Mouse (Mus musculus) CD4-positive naive resting alpha-beta T cell, adult 76 days (primary cell): Measurements from ENCODE around the gene Eif3k. TPM values are rescaled to one million over a fixed set of nuclear protein-coding genes. Genes with fewer than 3 reads are reported as not detected.

Experiments
- total RNA-seq: library from RNA; stranded (reverse); gene quantifications from one replicate; pipeline ENCODE4 v1.2.4, GENCODE M21; 2023

The Eif3k gene
- total RNA-seq, result 283 TPM

DNA sequence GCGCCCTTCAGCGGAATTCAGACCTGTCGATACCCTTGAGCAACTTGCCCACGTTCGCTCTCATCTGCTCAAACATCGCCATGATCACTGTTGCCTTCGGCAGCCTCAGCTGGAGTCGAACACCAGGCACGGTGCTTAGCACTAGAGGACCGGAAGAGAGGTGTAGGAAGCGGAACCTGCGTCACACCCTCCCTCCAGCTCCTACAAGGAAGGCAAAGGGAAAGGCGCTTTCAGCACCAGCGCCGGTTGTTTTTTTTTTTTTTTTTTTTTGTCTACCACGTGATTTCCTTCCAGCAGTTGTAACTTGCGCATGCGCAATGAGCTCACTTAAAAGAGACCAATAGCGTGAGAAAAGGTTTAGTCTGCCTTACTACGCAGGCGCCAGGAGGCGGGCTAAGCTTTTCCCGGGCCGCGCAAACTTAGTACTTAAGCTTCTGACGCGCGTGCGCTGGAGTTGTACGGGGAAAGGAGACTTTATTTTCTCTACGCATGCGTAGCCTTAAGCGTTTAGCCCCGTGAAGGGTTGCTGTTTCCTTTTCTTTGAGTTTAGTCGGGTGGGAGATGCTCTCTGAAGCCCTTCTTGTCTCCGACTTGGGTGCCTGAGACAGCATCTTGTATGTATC, at the start of gene Eif3k, which contains the start of gene Map4k1:
Gene Eif3k (minus strand): TSS at position 214 of the 623 bp plus-strand sequence.
Gene Map4k1 (plus strand): TSS at position 400 of the 623 bp plus-strand sequence.

GRCm38 (mm10) chr7:28961927-28962670, 19.6 kb downstream of the Eif3k start, which contains the start of gene Actn4:
Gene Actn4 (minus strand): TSS chr7:28962340.

Other genes starting within 250 kb of the Eif3k start
- 26.1 TPM for gene Mrps12, start 240.0 kb downstream of the Eif3k start, total RNA-seq
- gene Sars2, start 239.9 kb downstream of the Eif3k start, total RNA-seq, result 18.8 TPM
- not detected for gene Ccer2, start 225.7 kb downstream of the Eif3k start, total RNA-seq
- 66.8 TPM for gene Sirt2, start 215.1 kb downstream of the Eif3k start, total RNA-seq
- 65.7 TPM for gene Nfkbib, start 214.4 kb downstream of the Eif3k start, total RNA-seq
- 108 TPM for gene Rinl, start 192.9 kb downstream of the Eif3k start, total RNA-seq
- gene Hnrnpl, start 173.3 kb downstream of the Eif3k start, total RNA-seq, result 728 TPM
- gene Ech1, start 156.6 kb downstream of the Eif3k start, total RNA-seq, result 50.3 TPM
- gene Lgals4, start 148.0 kb downstream of the Eif3k start, total RNA-seq, result 14.5 TPM
- not detected for gene Lgals7, start 118.0 kb downstream of the Eif3k start, total RNA-seq
- gene Capn12, start 100.4 kb downstream of the Eif3k start, total RNA-seq, result not detected
- 127 TPM for gene Actn4, start 19.5 kb downstream of the Eif3k start, total RNA-seq
- 94.9 TPM for gene Map4k1, start 186 bp upstream of the Eif3k start, total RNA-seq
- gene Ryr1, start 143.3 kb upstream of the Eif3k start, total RNA-seq, result 0.21 TPM
- 3.6 TPM for gene Rasgrp4, start 153.0 kb upstream of the Eif3k start, total RNA-seq
- gene Fam98c, start 174.4 kb upstream of the Eif3k start, total RNA-seq, result 34.2 TPM
- not detected for gene Ggn, start 188.3 kb upstream of the Eif3k start, total RNA-seq
- 3.3 TPM for gene Spred3, start 188.5 kb upstream of the Eif3k start, total RNA-seq
- gene Psmd8, start 198.8 kb upstream of the Eif3k start, total RNA-seq, result 146 TPM
- 0.32 TPM for gene Catsperg1, start 232.2 kb upstream of the Eif3k start, total RNA-seq